Mouse (Mus musculus) MEL (cell line): ENCODE measurements around the gene Atp6v0a4. TPM values are rescaled to one million over a fixed set of nuclear protein-coding genes. Genes with fewer than 3 reads are reported as not detected.

Experiments
- DNase-seq: peaks from one replicate; pipeline ENCODE4 v3.0.0; 2011; ENCODE audit warnings: low read depth, low spot score
- H3K27ac ChIP-seq: 2 replicates; pipeline ENCODE4 v1.5.1; 2012; ENCODE audit warnings: low read depth, mild to moderate bottlenecking, control low read depth, low read length, moderate library complexity; ENCODE audit not compliant: control insufficient read depth
- H3K27me3 ChIP-seq, 2 experiments: fragments of 150-350 bp in 1 of 2; sonication (generic) in 1 of 2; 2 replicates each; pipeline ENCODE4 v1.6.1; 2012; ENCODE audit warnings: low read length in 2 of 2, mild to moderate bottlenecking in 2 of 2, improper control_type of control experiment in 1 of 2, moderate library complexity in 1 of 2; ENCODE audit not compliant: insufficient read depth in 2 of 2, control insufficient read depth in 1 of 2
- H3K36me3 ChIP-seq, 2 experiments: 2 replicates each; pipeline ENCODE4 v1.6.1; 2012 to 2014; ENCODE audit warnings: low read length in 2 of 2, improper control_type of control experiment in 1 of 2, inconsistent platforms in 1 of 2, mild to moderate bottlenecking in 1 of 2; ENCODE audit not compliant: insufficient read depth in 2 of 2, control insufficient read depth in 1 of 2
- H3K4me1 ChIP-seq, 2 experiments: fragments of 150-350 bp in 1 of 2; sonication (generic) in 1 of 2; 2 replicates each; pipeline ENCODE4 v1.6.1; 2012; ENCODE audit warnings: low read length in 2 of 2, improper control_type of control experiment in 1 of 2, mild to moderate bottlenecking in 1 of 2; ENCODE audit not compliant: insufficient read depth in 2 of 2, control insufficient read depth in 1 of 2
- H3K4me3 ChIP-seq, 2 experiments: fragments of 150-350 bp in 1 of 2; sonication (generic) in 1 of 2; 2 replicates each; pipeline ENCODE4 v1.5.1; 2012; ENCODE audit warnings: low read depth in 2 of 2, low read length in 2 of 2, mild to moderate bottlenecking in 2 of 2, moderate library complexity in 2 of 2, control low read depth in 1 of 2, improper control_type of control experiment in 1 of 2; ENCODE audit not compliant: control insufficient read depth in 1 of 2, insufficient read depth in 1 of 2
- H3K79me2 ChIP-seq: 2 replicates; pipeline ENCODE4 v1.6.1; 2012; ENCODE audit warnings: mild to moderate bottlenecking, low read length, moderate library complexity; ENCODE audit not compliant: control insufficient read depth, poor library complexity, insufficient read depth
- H3K9ac ChIP-seq: 2 replicates; pipeline ENCODE4 v1.6.1; 2012; ENCODE audit warnings: low read depth, mild to moderate bottlenecking, control low read depth, low read length, moderate library complexity; ENCODE audit not compliant: control insufficient read depth, poor library complexity, severe bottlenecking
- H3K9me3 ChIP-seq: fragments of 150-350 bp; sonication (generic); replicated peaks from 2 replicates; pipeline ENCODE4 v1.6.1; 2012; ENCODE audit warnings: mild to moderate bottlenecking, low read length, improper control_type of control experiment, moderate library complexity; ENCODE audit not compliant: insufficient read depth
- BHLHE40 ChIP-seq: IDR thresholded peaks from 2 replicates; pipeline ENCODE4 v1.6.1; 2012; ENCODE audit warnings: low read depth, mild to moderate bottlenecking, inconsistent platforms, low read length, improper control_type of control experiment, borderline replicate concordance
- CHD1 ChIP-seq: IDR thresholded peaks from 2 replicates; pipeline ENCODE4 v1.6.1; 2012; ENCODE audit warnings: low read depth, mild to moderate bottlenecking, inconsistent platforms, low read length, improper control_type of control experiment
- CHD2 ChIP-seq: IDR thresholded peaks from 2 replicates; pipeline ENCODE4 v1.6.1; 2011; ENCODE audit warnings: low read length, improper control_type of control experiment
- CTCF ChIP-seq, 3 experiments: IDR thresholded peaks in 2 of 3; conservative IDR thresholded peaks in 1 of 3; 2 replicates each; pipeline ENCODE4 v1.5.1; 2011 to 2012; ENCODE audit warnings: low read length in 3 of 3, low read depth in 2 of 3, mild to moderate bottlenecking in 2 of 3, improper control_type of control experiment in 1 of 3, inconsistent platforms in 1 of 3, mixed read lengths in 1 of 3, moderate library complexity in 1 of 3; ENCODE audit not compliant: control insufficient read depth in 1 of 3, insufficient read depth in 1 of 3, poor library complexity in 1 of 3, severe bottlenecking in 1 of 3
- EP300 ChIP-seq, 2 experiments: IDR thresholded peaks; 2 replicates each; pipeline ENCODE4 v1.6.1; 2011; ENCODE audit warnings: improper control_type of control experiment in 2 of 2, low read length in 2 of 2, low read depth in 1 of 2, mild to moderate bottlenecking in 1 of 2
- GABPA ChIP-seq: IDR thresholded peaks from 2 replicates; pipeline ENCODE4 v1.6.1; 2012; ENCODE audit warnings: low read depth, mild to moderate bottlenecking, inconsistent platforms, low read length, improper control_type of control experiment, moderate library complexity
- HCFC1 ChIP-seq: IDR thresholded peaks from 2 replicates; pipeline ENCODE4 v1.6.1; 2012; ENCODE audit warnings: low read depth, mild to moderate bottlenecking, inconsistent platforms, low read length, improper control_type of control experiment, moderate library complexity
- MAX ChIP-seq: IDR thresholded peaks from 2 replicates; pipeline ENCODE4 v1.6.1; 2011; ENCODE audit warnings: low read length, improper control_type of control experiment
- MAZ ChIP-seq: IDR thresholded peaks from 2 replicates; pipeline ENCODE4 v1.6.1; 2012; ENCODE audit warnings: low read depth, mild to moderate bottlenecking, inconsistent platforms, low read length, improper control_type of control experiment
- MEF2A ChIP-seq: IDR thresholded peaks from 2 replicates; pipeline ENCODE4 v1.6.1; 2014; ENCODE audit warnings: low read depth, mild to moderate bottlenecking, inconsistent platforms, low read length, improper control_type of control experiment; ENCODE audit not compliant: poor library complexity, insufficient replicate concordance, severe bottlenecking; ENCODE audit errors: extremely low read depth
- MXI1 ChIP-seq: IDR thresholded peaks from 2 replicates; pipeline ENCODE4 v1.6.1; 2011; ENCODE audit warnings: mild to moderate bottlenecking, low read depth, low read length, improper control_type of control experiment
- MYB ChIP-seq: IDR thresholded peaks from 2 replicates; pipeline ENCODE4 v1.6.1; 2011; ENCODE audit warnings: mild to moderate bottlenecking, low read depth, low read length, improper control_type of control experiment
- MYC ChIP-seq: IDR thresholded peaks from 2 replicates; pipeline ENCODE4 v1.6.1; 2011; ENCODE audit warnings: low read depth, mild to moderate bottlenecking, low read length, improper control_type of control experiment, moderate library complexity
- NELFE ChIP-seq: IDR thresholded peaks from 2 replicates; pipeline ENCODE4 v1.6.1; 2011; ENCODE audit warnings: low read depth, low read length, improper control_type of control experiment
- NRF1 ChIP-seq: IDR thresholded peaks from 2 replicates; pipeline ENCODE4 v1.6.1; 2014; ENCODE audit warnings: low read depth, mild to moderate bottlenecking, inconsistent platforms, low read length, improper control_type of control experiment, moderate library complexity; ENCODE audit not compliant: poor library complexity, insufficient read depth, severe bottlenecking
- POLR2A ChIP-seq, 2 experiments: IDR thresholded peaks; 2 replicates each; pipeline ENCODE4 v1.6.1; 2011 to 2012; ENCODE audit warnings: low read length in 2 of 2, mild to moderate bottlenecking in 2 of 2, control low read depth in 1 of 2, improper control_type of control experiment in 1 of 2, low read depth in 1 of 2, moderate library complexity in 1 of 2; ENCODE audit not compliant: control insufficient read depth in 1 of 2, insufficient read depth in 1 of 2, poor library complexity in 1 of 2
- POLR2AphosphoS5 ChIP-seq: IDR thresholded peaks from 2 replicates; pipeline ENCODE4 v1.6.1; 2012; ENCODE audit warnings: low read depth, borderline replicate concordance, mild to moderate bottlenecking, inconsistent platforms, low read length, moderate library complexity, mixed read lengths
- RAD21 ChIP-seq: IDR thresholded peaks from 2 replicates; pipeline ENCODE4 v1.6.1; 2011; ENCODE audit warnings: mild to moderate bottlenecking, low read depth, low read length, improper control_type of control experiment
- TBP ChIP-seq: IDR thresholded peaks from 2 replicates; pipeline ENCODE4 v1.8.0; 2011; ENCODE audit warnings: low read depth, low read length, improper control_type of control experiment
- UBTF ChIP-seq: IDR thresholded peaks from 2 replicates; pipeline ENCODE4 v1.6.1; 2012; ENCODE audit warnings: low read depth, mild to moderate bottlenecking, inconsistent platforms, low read length, improper control_type of control experiment, moderate library complexity, borderline replicate concordance; ENCODE audit not compliant: insufficient read depth
- USF1 ChIP-seq: IDR thresholded peaks from 2 replicates; pipeline ENCODE4 v1.6.1; 2014; ENCODE audit warnings: low read depth, mild to moderate bottlenecking, inconsistent platforms, low read length, improper control_type of control experiment, moderate library complexity
- ZMIZ1 ChIP-seq: IDR thresholded peaks from 2 replicates; pipeline ENCODE4 v1.6.1; 2012; ENCODE audit warnings: low read depth, mild to moderate bottlenecking, inconsistent platforms, low read length, improper control_type of control experiment, moderate library complexity
- polyA plus RNA-seq, 2 experiments: library from polyadenylated mRNA; stranded (reverse) in 1 of 2; unstranded in 1 of 2; fragments of >175 nt in 1 of 2; fragments of >200 nt in 1 of 2; gene quantifications; 2 replicates each; pipeline versions ENCODE4 v1.2.1 to v1.2.4; 2012; ENCODE audit warnings: low replicate concordance in 2 of 2, low read depth in 1 of 2; ENCODE audit not compliant: insufficient read length in 2 of 2, insufficient read depth in 1 of 2, missing spikeins in 1 of 2
- total RNA-seq: library from RNA; depleted of rRNA; stranded (reverse); fragments of 300-350 nt; gene quantifications from 2 replicates; pipeline ENCODE4 v1.2.3, GENCODE M21; 2012

Gene Atp6v0a4
- total and polyA plus RNA-seq, 3 experiments, result 0.12 TPM; not detected in 2

GRCm38 (mm10) chr6:38103775-38104174 lies 20.6 kb downstream of the Atp6v0a4 start:
- no peak overlapping the region for H3K27ac ChIP-seq
- H3K9me3 ChIP-seq, result no peaks in the 10 kb centered on the region
- peaks cover 0 to 7% of the 10 kb centered on the region in 2 experiments; a peak in 2 of 4 replicates for H3K4me1 ChIP-seq
- no peaks in the 10 kb centered on the region for H3K79me2 ChIP-seq
- no peaks in the 10 kb centered on the region for H3K27me3 ChIP-seq
- H3K9ac ChIP-seq, result 0 out of 2 replicates have a peak overlapping the region, but pooled peaks have one; percentile 3
- peak; percentile 61 for DNase-seq
- H3K36me3 ChIP-seq, result peaks cover 0 to 5% of the 10 kb centered on the region in 2 experiments; a peak in 1 of 4 replicates
- no peak for TF ChIP-seq MXI1
- TF ChIP-seq EP300 (IDR thresholded peaks at IDR 0.05; ENCODE audit: low read depth in 1 of 2, low read length in 2 of 2), result peak in 1 of 2 experiments; percentile 44; a peak in 2 of 4 replicates
- no peak overlapping the region for H3K4me3 ChIP-seq

GRCm38 (mm10) chr6:38102216-38102795 lies 22.1 kb downstream of the Atp6v0a4 start:
- H3K79me2 ChIP-seq, result no peaks in the 10 kb centered on the region
- no peaks in the 10 kb centered on the region for H3K27me3 ChIP-seq
- TF ChIP-seq CTCF (IDR thresholded peaks at IDR 0.05 in 2 of 3, conservative IDR thresholded peaks at IDR 0.05 in 1 of 3; ENCODE audit: control insufficient read depth in 1 of 3, insufficient read depth in 1 of 3, low read depth in 2 of 3, low read length in 3 of 3, poor library complexity in 1 of 3, severe bottlenecking in 1 of 3) (no peak), GABPA (no peak), MYB (no peak), NRF1 (no peak), ZMIZ1 (no peak)
- H3K4me1 ChIP-seq, result peaks cover 0 to 7% of the 10 kb centered on the region in 2 experiments; a peak in 2 of 4 replicates
- no peak overlapping the region for H3K4me3 ChIP-seq
- H3K9me3 ChIP-seq, result no peaks in the 10 kb centered on the region
- no peak for DNase-seq
- no peak overlapping the region for H3K27ac ChIP-seq
- H3K36me3 ChIP-seq, result peaks cover 0 to 5% of the 10 kb centered on the region in 2 experiments; a peak in 1 of 4 replicates
- H3K9ac ChIP-seq, result no peak overlapping the region

- no peaks in the 10 kb centered on the region for H3K79me2 ChIP-seq
- TF ChIP-seq MYC (no peak), CHD1 (no peak), MAX (no peak), HCFC1 (no peak), RAD21 (no peak), TBP (no peak), UBTF (no peak), MAZ (no peak), POLR2A (IDR thresholded peaks at IDR 0.05; ENCODE audit: control insufficient read depth in 1 of 2, insufficient read depth in 1 of 2, low read depth in 1 of 2, low read length in 2 of 2, poor library complexity in 1 of 2) (no peak), BHLHE40 (no peak), NELFE (no peak), POLR2AphosphoS5 (no peak), CHD2 (no peak), MEF2A (no peak), USF1 (no peak)
- no peak overlapping the region for H3K27ac ChIP-seq
- H3K36me3 ChIP-seq, result no peaks in the 10 kb centered on the region
- no peak for DNase-seq
- H3K4me1 ChIP-seq, result no peaks in the 10 kb centered on the region
- no peaks in the 10 kb centered on the region for H3K9me3 ChIP-seq
- H3K9ac ChIP-seq, result no peak overlapping the region
- no peaks in the 10 kb centered on the region for H3K27me3 ChIP-seq
- no peak overlapping the region for H3K4me3 ChIP-seq
Measured at GRCm38 (mm10) chr6:38096961-38097370, 27.4 kb downstream of the Atp6v0a4 start.
